Mouse (Mus musculus) intestine, embryonic 15.5 days (tissue): Measurements from ENCODE around the gene Lcmt1. TPM values are rescaled to one million over a fixed set of nuclear protein-coding genes. Genes with fewer than 3 reads are reported as not detected.

ENCODE experiments used
- ATAC-seq: fragments of 200-750 bp; cut with Nextera tagmentation; 2 replicates; pipeline ENCODE4 v1.8.0; 2017; ENCODE audit warnings: moderate TSS enrichment, moderate library complexity
- H3K27ac ChIP-seq: fragments of 300-500 bp; sonication (generic); 2 replicates; pipeline ENCODE4 v1.5.1; 2015; ENCODE audit warnings: mild to moderate bottlenecking, inconsistent platforms
- H3K27me3 ChIP-seq: fragments of 300-500 bp; sonication (generic); replicated peaks from 2 replicates; pipeline ENCODE4 v1.6.1; 2015; ENCODE audit warnings: inconsistent platforms
- H3K36me3 ChIP-seq: fragments of 300-500 bp; sonication (generic); 2 replicates; pipeline ENCODE4 v1.6.1; 2015; ENCODE audit warnings: inconsistent platforms
- H3K4me1 ChIP-seq: fragments of 300-500 bp; sonication (generic); replicated peaks from 2 replicates; pipeline ENCODE4 v1.6.1; 2015; ENCODE audit warnings: inconsistent platforms
- H3K4me2 ChIP-seq: fragments of 300-500 bp; sonication (generic); replicated peaks from 2 replicates; pipeline ENCODE4 v1.6.1; 2015; ENCODE audit warnings: mild to moderate bottlenecking, inconsistent platforms
- H3K4me3 ChIP-seq: fragments of 300-500 bp; sonication (generic); replicated peaks from 2 replicates; pipeline ENCODE4 v1.5.1; 2015; ENCODE audit warnings: inconsistent platforms
- H3K9ac ChIP-seq: fragments of 300-500 bp; sonication (generic); 2 replicates; pipeline ENCODE4 v1.6.1; 2015; ENCODE audit warnings: inconsistent platforms
- H3K9me3 ChIP-seq: fragments of 300-500 bp; sonication (generic); 2 replicates; pipeline ENCODE4 v1.6.1; 2016; ENCODE audit warnings: inconsistent platforms
- WGBS: fragments of 180-500 bp; shearing (Covaris S2); methylation state at CpG from one replicate; pipeline ENCODE4 v1.1.7; 2015; 5-methylcytosine and 5-hydroxymethylcytosine counted together
- polyA plus RNA-seq: library from polyadenylated mRNA; unstranded; fragments of >200 nt; fragmentation: Nextera tagmentation; extraction: Ambion mirVana; gene quantifications from 2 replicates; pipeline ENCODE4 v1.2.1, GENCODE M21; 2015

The Lcmt1 gene
- polyA plus RNA-seq, 1 experiment from 2014 or later: 42.9 TPM

DNA sequence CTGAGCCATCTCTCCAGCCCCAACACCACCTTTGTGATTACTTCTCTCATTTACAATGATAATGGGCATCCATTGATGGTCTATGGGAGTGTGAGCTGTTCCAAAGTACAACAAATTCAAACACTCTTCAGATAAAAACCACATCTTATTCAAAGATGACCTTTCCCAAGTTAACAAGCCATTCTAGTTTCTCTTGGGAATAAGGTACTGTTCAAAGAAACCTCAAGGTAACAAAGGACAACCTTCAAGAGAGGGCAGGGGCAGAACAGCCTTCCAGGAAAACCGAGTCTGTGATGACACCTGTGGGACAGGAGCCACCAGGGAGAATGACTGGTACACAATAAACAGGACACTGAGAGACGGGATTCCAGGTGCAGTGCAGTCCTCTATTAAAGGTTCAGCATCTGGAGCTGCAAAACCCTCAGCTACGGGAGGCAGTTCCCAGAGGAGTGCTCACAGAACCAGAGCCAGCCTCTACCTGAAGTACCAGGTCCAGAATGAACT is 24.5 kb upstream of the Lcmt1 start:
- Histone ChIP-seq H3K9me3 (no peaks in the 10 kb centered on the region), H3K27ac (no peak overlapping the region), H3K9ac (no peak overlapping the region), H3K4me3 (no peak overlapping the region), H3K4me2 (no peak overlapping the region), H3K36me3 (no peaks in the 10 kb centered on the region), H3K4me1 (peaks cover 37% of the 10 kb centered on the region), H3K27me3 (no peaks in the 10 kb centered on the region)
- WGBS: 75% methylated on average over 3 of the region's 3 CpGs
- ATAC-seq: no peak

- Histone ChIP-seq H3K4me3 (no peak overlapping the region), H3K9ac (no peak overlapping the region), H3K27ac (no peak overlapping the region), H3K9me3 (no peaks in the 10 kb centered on the region), H3K4me2 (no peak overlapping the region), H3K27me3 (no peaks in the 10 kb centered on the region), H3K36me3 (no peaks in the 10 kb centered on the region), H3K4me1 (peaks cover 32% of the 10 kb centered on the region)
- 54% methylated on average over 7 of the region's 7 CpGs for WGBS
- ATAC-seq: no peak
Measured at GRCm38 (mm10) chr7:123346631-123347290, 22.8 kb upstream of the Lcmt1 start.

GRCm38 (mm10) chr7:123349813-123350212 is 19.8 kb upstream of the Lcmt1 start:
- Histone ChIP-seq H3K4me1 (peaks cover 29% of the 10 kb centered on the region), H3K9me3 (no peaks in the 10 kb centered on the region), H3K9ac (no peak overlapping the region), H3K27ac (no peak overlapping the region), H3K4me3 (no peak overlapping the region), H3K27me3 (no peaks in the 10 kb centered on the region), H3K36me3 (no peaks in the 10 kb centered on the region), H3K4me2 (no peak overlapping the region)
- ATAC-seq: no peak
- 64% methylated on average over 11 of the region's 11 CpGs for WGBS

- no peaks in the 10 kb centered on the region for H3K9me3 ChIP-seq
- no peaks in the 10 kb centered on the region for H3K36me3 ChIP-seq
- 39% methylated on average over 2 of the region's 2 CpGs for WGBS
- H3K4me3 ChIP-seq: no peak overlapping the region
- no peak overlapping the region for H3K9ac ChIP-seq
- peaks cover 29% of the 10 kb centered on the region for H3K4me1 ChIP-seq
- no peaks in the 10 kb centered on the region for H3K27me3 ChIP-seq
- H3K27ac ChIP-seq: no peak overlapping the region
- ATAC-seq: no peak
- no peak overlapping the region for H3K4me2 ChIP-seq
Measured at GRCm38 (mm10) chr7:123350243-123350642, 19.3 kb upstream of the Lcmt1 start.

DNA sequence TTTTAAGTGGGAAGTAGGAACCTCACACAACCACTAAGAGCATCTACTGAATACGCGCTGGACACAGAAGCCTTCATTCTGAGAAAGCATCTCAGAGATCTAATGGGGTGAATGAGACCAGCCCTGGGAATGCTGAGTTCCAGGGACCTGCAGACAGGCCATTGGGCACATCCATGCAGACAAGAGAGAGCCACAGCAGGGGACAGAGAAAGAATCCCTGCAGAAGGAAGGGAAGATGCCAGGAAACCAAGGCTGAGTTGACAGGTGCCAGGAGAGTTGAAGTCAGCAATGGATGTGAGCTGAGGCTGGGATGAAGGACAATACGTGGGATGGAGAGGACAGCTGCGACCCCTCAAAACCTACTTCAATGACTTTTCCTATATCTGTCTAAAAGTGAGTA is 16.5 kb upstream of the Lcmt1 start:
- H3K36me3 ChIP-seq: no peaks in the 10 kb centered on the region
- ATAC-seq: no peak
- no peak overlapping the region for H3K27ac ChIP-seq
- no peak overlapping the region for H3K4me2 ChIP-seq
- H3K9me3 ChIP-seq: no peaks in the 10 kb centered on the region
- H3K4me3 ChIP-seq: no peak overlapping the region
- peaks cover 17% of the 10 kb centered on the region for H3K4me1 ChIP-seq
- no peaks in the 10 kb centered on the region for H3K27me3 ChIP-seq
- 91% methylated on average over 4 of the region's 4 CpGs for WGBS
- H3K9ac ChIP-seq: no peak overlapping the region

DNA sequence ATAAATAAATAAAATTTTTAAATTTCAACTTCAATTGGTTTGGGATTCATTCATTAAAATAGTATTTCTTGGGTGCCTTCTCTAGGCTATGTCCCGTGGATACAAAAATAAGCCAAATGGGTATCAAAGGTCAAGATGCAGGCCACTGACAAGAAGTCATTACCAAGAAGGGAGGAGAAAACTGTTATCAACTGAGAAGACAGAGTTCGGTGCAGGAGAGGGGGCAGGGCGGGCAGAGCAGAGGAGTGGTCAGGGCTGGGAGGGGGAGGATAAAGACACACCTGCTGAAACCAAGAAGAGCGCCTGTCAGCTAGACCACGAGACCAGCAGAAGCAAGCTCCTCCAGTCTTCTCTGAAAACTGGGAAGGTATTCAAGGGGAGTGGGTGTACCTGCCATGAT is 15.7 kb upstream of the Lcmt1 start:
- no peaks in the 10 kb centered on the region for H3K9me3 ChIP-seq
- WGBS: 55% methylated on average over 5 of the region's 5 CpGs
- H3K4me2 ChIP-seq: peak overlapping the region; percentile 33
- no peak overlapping the region for H3K9ac ChIP-seq
- peaks cover 17% of the 10 kb centered on the region for H3K4me1 ChIP-seq
- ATAC-seq: peak; percentile 85
- H3K27me3 ChIP-seq: no peaks in the 10 kb centered on the region
- H3K4me3 ChIP-seq: no peak overlapping the region
- H3K27ac ChIP-seq: no peak overlapping the region
- H3K36me3 ChIP-seq: no peaks in the 10 kb centered on the region

DNA sequence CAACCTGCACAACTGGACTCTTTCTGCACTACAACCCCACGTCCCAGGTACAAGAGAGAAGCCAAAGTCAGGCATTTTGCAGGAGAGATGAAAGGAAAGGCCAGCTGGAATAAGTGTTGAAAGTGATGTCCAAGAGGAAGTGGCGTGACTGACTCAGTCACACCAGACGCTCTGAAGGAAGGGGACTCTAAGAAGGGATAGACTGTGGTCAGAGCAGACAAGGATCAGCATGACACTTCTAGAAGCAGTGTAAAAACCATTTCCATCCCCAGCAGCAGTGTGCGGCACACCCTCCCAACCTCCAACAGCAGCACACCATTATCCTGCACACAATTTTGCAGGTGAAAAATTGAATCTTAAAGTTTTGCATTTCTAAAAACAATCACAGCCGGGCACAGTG is 15.2 kb upstream of the Lcmt1 start:
- Histone ChIP-seq H3K36me3 (no peaks in the 10 kb centered on the region), H3K4me2 (peak overlapping the region; percentile 33), H3K4me1 (peaks cover 17% of the 10 kb centered on the region), H3K27ac (no peak overlapping the region), H3K27me3 (no peaks in the 10 kb centered on the region), H3K9ac (no peak overlapping the region), H3K9me3 (no peaks in the 10 kb centered on the region), H3K4me3 (no peak overlapping the region)
- ATAC-seq: no peak; the same call in 1 of the 2 replicates
- WGBS: 84% methylated on average over 5 of the region's 5 CpGs

- Histone ChIP-seq H3K4me2 (no peak overlapping the region), H3K9ac (no peak overlapping the region), H3K36me3 (no peaks in the 10 kb centered on the region), H3K4me3 (no peak overlapping the region), H3K4me1 (peaks cover 14% of the 10 kb centered on the region), H3K27ac (no peak overlapping the region), H3K9me3 (no peaks in the 10 kb centered on the region), H3K27me3 (no peaks in the 10 kb centered on the region)
- no peak for ATAC-seq
- WGBS: 89% methylated on average over 2 of the region's 2 CpGs
Measured at GRCm38 (mm10) chr7:123354851-123355250, 14.7 kb upstream of the Lcmt1 start.

DNA sequence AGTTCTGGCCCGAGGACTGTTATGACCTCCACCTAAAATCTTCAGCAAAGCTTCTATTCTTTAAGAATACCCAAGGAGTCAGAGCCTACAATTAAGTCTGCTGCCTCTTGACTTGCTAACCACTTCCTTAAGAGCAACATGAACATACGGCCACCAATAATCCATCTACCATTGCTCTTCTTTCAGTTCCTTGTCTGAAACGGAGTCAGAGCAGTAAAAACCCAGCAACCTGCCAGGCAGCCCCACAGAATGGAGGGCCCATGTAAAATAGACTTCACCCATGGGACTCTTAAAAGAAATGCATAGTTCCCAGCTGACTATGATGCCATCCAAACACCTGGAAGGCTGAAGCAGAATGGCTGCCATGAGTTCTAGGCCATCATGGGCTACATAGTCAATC is 13.4 kb upstream of the Lcmt1 start:
- Histone ChIP-seq H3K9ac (no peak overlapping the region), H3K27me3 (no peaks in the 10 kb centered on the region), H3K4me3 (no peak overlapping the region), H3K9me3 (no peaks in the 10 kb centered on the region), H3K27ac (no peak overlapping the region), H3K36me3 (no peaks in the 10 kb centered on the region), H3K4me1 (peaks cover 7% of the 10 kb centered on the region), H3K4me2 (no peak overlapping the region)
- no peak for ATAC-seq
- 84% methylated on average over 3 of the region's 3 CpGs for WGBS

GRCm38 (mm10) chr7:123359101-123359500 is 10.5 kb upstream of the Lcmt1 start:
- H3K4me3 ChIP-seq: no peak overlapping the region
- 84% methylated on average over 7 of the region's 7 CpGs for WGBS

DNA sequence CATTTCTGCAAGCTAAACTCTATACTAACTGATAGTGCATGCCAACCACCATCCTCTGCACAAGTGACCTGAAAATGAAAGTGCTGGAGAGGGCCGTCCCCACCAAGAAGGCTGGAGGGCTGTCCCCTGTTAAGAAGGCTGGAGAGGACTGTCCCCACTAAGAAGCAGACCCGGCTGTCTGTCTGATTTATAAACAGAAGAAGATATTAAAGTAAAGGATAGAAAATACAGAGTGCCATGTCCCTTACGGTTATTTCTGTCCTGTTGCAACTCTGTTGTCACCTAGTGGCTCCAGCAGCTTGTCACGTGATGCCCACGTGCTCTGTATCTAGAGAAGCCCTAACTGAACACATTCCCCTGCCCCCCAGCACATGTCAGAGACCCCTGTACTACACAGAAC is 9.4 kb upstream of the Lcmt1 start:
- Histone ChIP-seq H3K4me2 (no peak overlapping the region), H3K36me3 (no peaks in the 10 kb centered on the region), H3K9me3 (no peaks in the 10 kb centered on the region), H3K27ac (no peak overlapping the region), H3K9ac (no peak overlapping the region), H3K4me3 (no peak overlapping the region), H3K4me1 (no peaks in the 10 kb centered on the region; the same call in 1 of the 2 replicates), H3K27me3 (no peaks in the 10 kb centered on the region)
- WGBS: 69% methylated on average over 5 of the region's 5 CpGs
- ATAC-seq: no peak

More at GRCm38 (mm10) chr7:123359101-123359500, 10.5 kb upstream of the Lcmt1 start:
- H3K9ac ChIP-seq: no peak overlapping the region
- H3K27ac ChIP-seq: no peak overlapping the region
- H3K9me3 ChIP-seq: no peaks in the 10 kb centered on the region
- H3K27me3 ChIP-seq: no peaks in the 10 kb centered on the region
- H3K36me3 ChIP-seq: no peaks in the 10 kb centered on the region
- peaks cover 4% of the 10 kb centered on the region for H3K4me1 ChIP-seq
- ATAC-seq: no peak
- no peak overlapping the region for H3K4me2 ChIP-seq

DNA sequence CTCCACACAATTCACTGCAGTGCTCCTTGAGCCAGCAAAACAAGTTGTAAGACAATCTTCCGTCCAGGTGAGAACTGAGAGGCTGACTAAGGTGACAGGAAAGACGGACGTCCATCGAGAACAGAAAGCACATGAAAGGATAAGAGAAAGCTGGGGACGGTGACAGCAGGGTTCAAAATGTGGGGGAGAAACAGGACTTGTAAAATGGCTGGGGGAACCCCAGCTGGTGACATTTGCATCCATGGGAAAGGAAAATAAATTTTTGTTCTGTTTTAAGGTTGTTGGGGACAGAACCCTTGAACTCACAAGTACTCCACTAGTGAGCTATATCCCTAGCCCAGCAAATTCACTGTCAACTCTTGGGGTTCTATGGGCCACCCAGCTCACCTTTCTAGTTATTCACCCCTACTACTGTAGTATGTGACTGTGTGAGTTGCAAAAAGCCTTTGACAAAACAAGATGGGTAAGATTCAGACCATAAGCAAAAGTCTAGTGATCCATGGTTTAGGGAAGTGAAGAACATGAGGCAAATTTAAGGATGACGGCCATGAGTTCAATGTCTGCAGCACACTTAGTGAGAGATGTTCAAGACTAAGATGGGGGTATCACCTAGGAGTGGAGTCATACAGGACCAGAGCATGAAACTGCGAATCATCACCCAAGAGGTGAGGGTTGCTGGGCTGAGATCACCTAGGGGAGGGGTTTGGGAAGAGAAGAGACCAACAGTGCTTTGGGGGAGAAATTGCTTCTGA is 8.2 kb upstream of the Lcmt1 start:
- no peak overlapping the region for H3K4me2 ChIP-seq
- H3K9ac ChIP-seq: no peak overlapping the region
- H3K36me3 ChIP-seq: no peaks in the 10 kb centered on the region
- ATAC-seq: no peak
- H3K27ac ChIP-seq: no peak overlapping the region
- WGBS: 88% methylated on average over 7 of the region's 7 CpGs
- H3K27me3 ChIP-seq: no peaks in the 10 kb centered on the region
- H3K9me3 ChIP-seq: no peaks in the 10 kb centered on the region
- H3K4me1 ChIP-seq: peaks cover 7% of the 10 kb centered on the region
- H3K4me3 ChIP-seq: no peak overlapping the region

- no peak for ATAC-seq
- no peak overlapping the region for H3K4me3 ChIP-seq
- peaks cover 20% of the 10 kb centered on the region for H3K4me1 ChIP-seq
- WGBS: 91% methylated on average over 3 of the region's 3 CpGs
- no peak overlapping the region for H3K4me2 ChIP-seq
- no peaks in the 10 kb centered on the region for H3K9me3 ChIP-seq
- H3K9ac ChIP-seq: no peak overlapping the region
- no peaks in the 10 kb centered on the region for H3K36me3 ChIP-seq
- no peaks in the 10 kb centered on the region for H3K27me3 ChIP-seq
- H3K27ac ChIP-seq: no peak overlapping the region
Measured at GRCm38 (mm10) chr7:123362806-123363205, 6.8 kb upstream of the Lcmt1 start.
